Mouse (Mus musculus) intestine, embryonic 15.5 days (tissue): ENCODE data around the gene Camkmt. TPM values are rescaled to one million over a fixed set of nuclear protein-coding genes. Genes with fewer than 3 reads are reported as not detected.

ENCODE experiments used
- ATAC-seq: fragments of 200-750 bp; cut with Nextera tagmentation; 2 replicates; pipeline ENCODE4 v1.8.0; 2017; ENCODE audit warnings: moderate TSS enrichment, moderate library complexity
- H3K27ac ChIP-seq: fragments of 300-500 bp; sonication (generic); 2 replicates; pipeline ENCODE4 v1.5.1; 2015; ENCODE audit warnings: mild to moderate bottlenecking, inconsistent platforms
- H3K27me3 ChIP-seq: fragments of 300-500 bp; sonication (generic); replicated peaks from 2 replicates; pipeline ENCODE4 v1.6.1; 2015; ENCODE audit warnings: inconsistent platforms
- H3K36me3 ChIP-seq: fragments of 300-500 bp; sonication (generic); 2 replicates; pipeline ENCODE4 v1.6.1; 2015; ENCODE audit warnings: inconsistent platforms
- H3K4me1 ChIP-seq: fragments of 300-500 bp; sonication (generic); replicated peaks from 2 replicates; pipeline ENCODE4 v1.6.1; 2015; ENCODE audit warnings: inconsistent platforms
- H3K4me2 ChIP-seq: fragments of 300-500 bp; sonication (generic); replicated peaks from 2 replicates; pipeline ENCODE4 v1.6.1; 2015; ENCODE audit warnings: mild to moderate bottlenecking, inconsistent platforms
- H3K4me3 ChIP-seq: fragments of 300-500 bp; sonication (generic); replicated peaks from 2 replicates; pipeline ENCODE4 v1.5.1; 2015; ENCODE audit warnings: inconsistent platforms
- H3K9ac ChIP-seq: fragments of 300-500 bp; sonication (generic); 2 replicates; pipeline ENCODE4 v1.6.1; 2015; ENCODE audit warnings: inconsistent platforms
- H3K9me3 ChIP-seq: fragments of 300-500 bp; sonication (generic); 2 replicates; pipeline ENCODE4 v1.6.1; 2016; ENCODE audit warnings: inconsistent platforms
- WGBS: fragments of 180-500 bp; shearing (Covaris S2); methylation state at CpG from one replicate; pipeline ENCODE4 v1.1.7; 2015; 5-methylcytosine and 5-hydroxymethylcytosine counted together
- polyA plus RNA-seq: library from polyadenylated mRNA; unstranded; fragments of >200 nt; fragmentation: Nextera tagmentation; extraction: Ambion mirVana; gene quantifications from 2 replicates; pipeline ENCODE4 v1.2.1, GENCODE M21; 2015

The Camkmt gene
- polyA plus RNA-seq, 1 experiment from 2014 or later = 17.4 TPM

DNA sequence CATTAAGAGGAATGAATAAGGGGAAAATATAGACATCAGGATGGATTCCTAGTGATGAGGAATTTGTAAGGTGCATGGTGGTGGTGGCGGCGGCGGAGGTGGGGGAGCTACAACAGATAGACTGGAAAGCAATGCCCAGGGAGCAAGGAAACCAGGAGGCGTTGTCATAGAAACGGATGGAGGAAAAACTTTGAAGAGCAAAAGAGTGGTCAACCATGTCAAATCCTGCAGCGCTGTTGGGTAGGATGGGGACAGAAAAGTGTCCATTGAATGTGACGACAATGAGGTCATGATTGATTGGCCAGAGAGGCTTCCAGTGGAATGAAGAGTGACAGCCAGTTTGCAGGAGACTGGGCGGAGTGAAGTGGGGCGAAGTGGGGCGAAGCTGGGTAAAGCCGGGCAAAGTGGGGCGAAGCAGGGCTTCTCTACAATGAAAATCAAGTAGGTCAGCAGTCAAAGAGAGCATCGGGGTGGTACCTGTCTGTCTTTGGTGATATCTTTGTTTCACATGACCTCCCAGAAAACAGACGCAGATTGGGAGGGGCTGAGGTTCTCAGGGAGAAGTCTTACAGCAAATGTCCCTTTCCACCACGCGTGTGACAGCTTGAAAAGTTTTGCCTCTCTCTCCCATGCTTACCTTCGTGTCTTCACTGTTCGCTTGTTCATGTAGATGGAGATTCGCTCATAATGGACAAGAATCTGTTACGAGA, 181.3 kb downstream of the Camkmt start:
- ATAC-seq = no peak
- H3K36me3 ChIP-seq = no peaks in the 10 kb centered on the region
- H3K4me2 ChIP-seq = no peak overlapping the region
- no peaks in the 10 kb centered on the region for H3K4me1 ChIP-seq
- no peak overlapping the region for H3K9ac ChIP-seq
- H3K9me3 ChIP-seq = no peaks in the 10 kb centered on the region
- WGBS = 90% methylated on average over 20 of the region's 20 CpGs
- no peak overlapping the region for H3K4me3 ChIP-seq
- H3K27ac ChIP-seq = no peak overlapping the region
- no peaks in the 10 kb centered on the region for H3K27me3 ChIP-seq

DNA sequence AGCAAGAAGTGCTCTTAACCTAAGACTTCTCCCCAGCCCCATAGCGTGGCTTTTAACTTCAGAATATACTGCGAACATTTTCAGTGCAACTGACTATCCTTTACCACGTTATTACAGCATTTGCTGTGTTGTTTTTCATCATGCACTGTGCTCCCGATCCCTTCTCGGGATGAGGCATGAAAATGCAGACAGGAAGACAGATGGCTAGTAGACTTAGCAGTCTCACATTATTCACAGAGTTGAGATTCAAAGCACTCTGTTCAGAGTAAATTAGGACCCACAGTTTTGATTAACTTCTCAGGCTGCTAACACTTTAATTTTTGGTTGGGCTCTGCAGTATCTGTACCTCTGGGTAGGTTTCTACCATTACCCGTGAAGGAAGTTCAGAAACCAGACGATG, 189.4 kb downstream of the Camkmt start:
- no peak overlapping the region for H3K4me3 ChIP-seq
- H3K4me1 ChIP-seq = no peaks in the 10 kb centered on the region
- no peak overlapping the region for H3K4me2 ChIP-seq
- no peak overlapping the region for H3K27ac ChIP-seq
- WGBS = 77% methylated on average over 7 of the region's 7 CpGs
- H3K9ac ChIP-seq = no peak overlapping the region
- no peak for ATAC-seq
- H3K36me3 ChIP-seq = no peaks in the 10 kb centered on the region
- H3K9me3 ChIP-seq = no peaks in the 10 kb centered on the region
- no peaks in the 10 kb centered on the region for H3K27me3 ChIP-seq

DNA sequence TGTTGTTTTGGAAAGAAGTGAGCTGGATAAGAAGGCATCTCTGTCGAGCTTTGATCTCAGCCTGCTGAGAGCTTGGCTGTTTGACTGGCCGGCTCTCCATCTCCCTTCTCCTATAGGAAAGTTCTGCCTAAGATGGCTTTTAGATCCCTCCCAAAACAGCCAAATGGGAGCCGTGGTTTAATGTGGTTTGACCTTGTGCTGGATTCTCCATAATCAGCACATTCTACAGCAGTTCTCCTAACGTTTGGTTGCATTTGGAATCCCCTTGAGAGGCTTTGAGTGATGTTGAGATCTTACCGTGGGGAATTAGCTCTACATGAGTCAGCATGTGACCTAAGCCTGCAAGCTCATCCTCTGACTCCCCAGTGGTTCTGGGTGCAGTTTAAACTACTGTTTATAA, 192.1 kb downstream of the Camkmt start:
- H3K9me3 ChIP-seq = no peaks in the 10 kb centered on the region
- H3K4me3 ChIP-seq = no peak overlapping the region
- H3K4me2 ChIP-seq = no peak overlapping the region
- no peaks in the 10 kb centered on the region for H3K27me3 ChIP-seq
- no peaks in the 10 kb centered on the region for H3K4me1 ChIP-seq
- WGBS = 72% methylated on average over 5 of the region's 5 CpGs
- H3K27ac ChIP-seq = no peak overlapping the region
- no peak overlapping the region for H3K9ac ChIP-seq
- ATAC-seq = no peak
- H3K36me3 ChIP-seq = no peaks in the 10 kb centered on the region

DNA sequence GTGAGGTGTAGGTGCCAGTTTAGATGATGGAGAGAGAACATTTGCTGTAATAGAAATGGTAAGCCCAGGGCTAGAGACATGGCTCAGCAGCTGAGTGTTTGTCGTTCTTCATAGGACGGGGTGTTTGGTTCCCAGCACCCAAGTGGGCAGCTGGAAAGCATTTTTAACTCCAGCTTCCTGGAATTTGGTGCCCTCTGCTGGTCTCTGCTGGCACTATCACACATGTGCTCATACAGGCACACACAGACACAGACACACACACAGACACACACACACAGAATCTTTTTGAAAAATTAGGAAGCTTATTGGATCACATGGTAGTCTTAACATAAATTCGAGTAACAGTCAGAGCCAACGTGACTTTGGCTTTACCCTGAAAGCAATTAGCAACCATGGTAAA, 200.8 kb downstream of the Camkmt start:
- WGBS = 92% methylated on average over 4 of the region's 4 CpGs
- H3K4me3 ChIP-seq = no peak overlapping the region
- no peak overlapping the region for H3K27ac ChIP-seq
- no peak for ATAC-seq
- H3K36me3 ChIP-seq = no peaks in the 10 kb centered on the region
- H3K9me3 ChIP-seq = no peaks in the 10 kb centered on the region
- no peaks in the 10 kb centered on the region for H3K27me3 ChIP-seq
- no peak overlapping the region for H3K4me2 ChIP-seq
- H3K9ac ChIP-seq = no peak overlapping the region
- no peaks in the 10 kb centered on the region for H3K4me1 ChIP-seq

DNA sequence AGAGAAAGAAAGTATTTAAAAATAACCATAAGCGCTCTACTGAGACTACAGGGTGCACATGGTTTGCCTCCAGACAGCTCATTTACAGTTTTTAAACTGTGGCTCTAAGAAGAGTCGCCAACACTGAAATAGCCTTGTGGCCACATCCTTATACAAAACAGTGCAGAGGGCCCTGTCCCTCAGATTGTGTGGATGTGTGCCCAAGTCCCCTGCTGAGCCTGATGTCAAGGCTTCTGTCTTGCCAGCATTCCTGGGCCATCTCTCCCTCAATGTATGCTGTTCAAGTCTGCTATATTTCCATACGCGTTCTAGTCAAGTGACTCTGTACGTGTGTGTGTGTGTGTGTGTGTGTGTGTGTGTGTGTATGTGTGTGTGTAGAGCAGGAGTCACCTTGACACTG, 201.2 kb downstream of the Camkmt start:
- no peaks in the 10 kb centered on the region for H3K4me1 ChIP-seq
- no peak overlapping the region for H3K4me3 ChIP-seq
- WGBS = 94% methylated on average over 5 of the region's 5 CpGs
- ATAC-seq = no peak
- H3K27ac ChIP-seq = no peak overlapping the region
- H3K27me3 ChIP-seq = no peaks in the 10 kb centered on the region
- no peak overlapping the region for H3K9ac ChIP-seq
- H3K4me2 ChIP-seq = no peak overlapping the region
- no peaks in the 10 kb centered on the region for H3K36me3 ChIP-seq
- no peaks in the 10 kb centered on the region for H3K9me3 ChIP-seq

DNA sequence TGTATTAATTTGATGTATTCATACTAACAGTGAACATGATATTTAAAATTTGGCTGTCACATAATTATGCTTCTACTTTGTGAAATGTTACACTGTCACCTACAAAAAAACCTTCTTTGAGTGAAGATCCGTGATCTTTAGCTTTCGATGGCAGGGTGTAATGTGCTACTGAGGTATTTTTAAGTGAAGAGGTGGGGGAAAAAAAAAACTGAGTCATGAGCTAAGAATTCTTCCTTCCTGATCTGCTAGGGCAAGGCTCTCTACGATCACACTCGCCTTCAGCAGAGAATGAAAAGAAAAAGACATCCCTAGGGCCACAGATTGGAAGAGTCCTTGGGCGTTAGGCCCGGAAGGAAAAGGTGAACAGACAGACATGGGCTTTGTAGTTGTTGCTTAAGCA, 201.9 kb downstream of the Camkmt start:
- H3K4me2 ChIP-seq = no peak overlapping the region
- WGBS = 89% methylated on average over 6 of the region's 6 CpGs
- no peaks in the 10 kb centered on the region for H3K27me3 ChIP-seq
- ATAC-seq = no peak
- H3K4me3 ChIP-seq = no peak overlapping the region
- no peaks in the 10 kb centered on the region for H3K9me3 ChIP-seq
- H3K27ac ChIP-seq = no peak overlapping the region
- H3K36me3 ChIP-seq = no peaks in the 10 kb centered on the region
- H3K4me1 ChIP-seq = no peaks in the 10 kb centered on the region
- no peak overlapping the region for H3K9ac ChIP-seq

DNA sequence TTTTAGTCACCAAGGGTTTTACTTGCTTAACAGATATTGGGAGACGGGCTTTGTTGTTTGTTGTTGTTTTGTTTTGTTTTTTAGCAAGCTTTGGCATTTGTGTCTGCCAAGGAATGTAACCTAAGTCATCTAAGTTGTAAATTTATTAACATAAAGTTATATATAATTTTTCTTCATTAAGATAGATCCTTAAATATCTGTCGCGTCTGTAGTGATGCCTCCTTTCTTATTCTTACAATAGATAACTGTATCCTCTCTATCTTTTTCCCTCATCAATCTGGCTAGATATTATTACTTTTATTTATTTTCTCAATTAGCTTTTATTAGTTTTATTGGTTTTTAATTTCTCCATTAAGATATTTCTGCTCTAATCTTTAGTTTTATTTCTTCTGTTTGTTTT, 213.3 kb downstream of the Camkmt start:
- H3K36me3 ChIP-seq = no peaks in the 10 kb centered on the region
- no peak for ATAC-seq
- H3K9me3 ChIP-seq = no peaks in the 10 kb centered on the region
- no peak overlapping the region for H3K4me3 ChIP-seq
- H3K27ac ChIP-seq = no peak overlapping the region
- no peaks in the 10 kb centered on the region for H3K27me3 ChIP-seq
- WGBS = 97% methylated on average over 3 of the region's 3 CpGs
- no peak overlapping the region for H3K9ac ChIP-seq
- H3K4me1 ChIP-seq = no peaks in the 10 kb centered on the region
- H3K4me2 ChIP-seq = no peak overlapping the region

DNA sequence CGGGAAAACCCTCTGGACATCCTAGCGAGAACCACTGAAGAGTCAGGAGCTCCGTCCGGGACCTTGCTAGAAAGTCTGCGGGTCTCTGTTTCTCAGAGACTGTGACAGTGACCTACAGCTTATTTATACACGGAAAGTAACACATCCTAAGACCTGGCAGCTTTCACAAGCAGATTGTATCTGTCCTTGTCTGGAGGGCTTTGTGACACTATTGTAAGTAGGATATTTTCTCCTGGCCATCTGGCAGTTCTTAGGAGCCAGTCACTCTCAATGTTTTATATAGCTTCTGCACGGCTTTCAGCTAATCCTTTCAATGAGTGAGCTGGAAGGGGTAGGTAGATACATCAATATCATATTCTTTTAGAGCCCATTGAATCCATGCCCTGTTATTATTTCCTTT, 218.2 kb downstream of the Camkmt start:
- Histone ChIP-seq H3K9ac (no peak overlapping the region), H3K27ac (no peak overlapping the region), H3K36me3 (no peaks in the 10 kb centered on the region), H3K4me3 (no peak overlapping the region), H3K4me2 (no peak overlapping the region), H3K4me1 (no peaks in the 10 kb centered on the region), H3K9me3 (no peaks in the 10 kb centered on the region), H3K27me3 (no peaks in the 10 kb centered on the region)
- WGBS = 53% methylated on average over 7 of the region's 7 CpGs
- no peak for ATAC-seq

DNA sequence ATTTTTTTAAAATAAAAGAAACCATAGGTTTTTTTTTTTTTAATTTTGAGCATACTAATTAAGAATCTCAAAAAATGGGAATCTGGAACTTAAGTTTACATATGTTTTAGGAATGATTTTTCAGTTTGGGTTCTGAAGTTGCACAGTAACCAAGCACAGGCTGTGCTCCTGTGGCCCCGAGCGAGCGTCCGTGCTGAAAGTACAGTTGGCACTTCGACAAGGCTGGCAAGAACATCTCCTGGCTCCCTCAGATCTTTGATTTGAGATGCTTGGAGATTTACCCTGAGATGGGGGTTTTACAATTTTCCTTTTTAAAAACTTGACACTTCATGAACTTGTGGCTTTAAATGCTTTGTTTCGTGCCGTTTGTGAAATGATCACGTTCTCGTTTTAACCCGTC, 218.7 kb downstream of the Camkmt start:
- no peak overlapping the region for H3K4me2 ChIP-seq
- 87% methylated on average over 10 of the region's 10 CpGs for WGBS
- no peak overlapping the region for H3K27ac ChIP-seq
- no peaks in the 10 kb centered on the region for H3K36me3 ChIP-seq
- no peaks in the 10 kb centered on the region for H3K9me3 ChIP-seq
- H3K4me3 ChIP-seq = no peak overlapping the region
- no peak overlapping the region for H3K9ac ChIP-seq
- no peak for ATAC-seq
- H3K27me3 ChIP-seq = no peaks in the 10 kb centered on the region
- H3K4me1 ChIP-seq = no peaks in the 10 kb centered on the region

DNA sequence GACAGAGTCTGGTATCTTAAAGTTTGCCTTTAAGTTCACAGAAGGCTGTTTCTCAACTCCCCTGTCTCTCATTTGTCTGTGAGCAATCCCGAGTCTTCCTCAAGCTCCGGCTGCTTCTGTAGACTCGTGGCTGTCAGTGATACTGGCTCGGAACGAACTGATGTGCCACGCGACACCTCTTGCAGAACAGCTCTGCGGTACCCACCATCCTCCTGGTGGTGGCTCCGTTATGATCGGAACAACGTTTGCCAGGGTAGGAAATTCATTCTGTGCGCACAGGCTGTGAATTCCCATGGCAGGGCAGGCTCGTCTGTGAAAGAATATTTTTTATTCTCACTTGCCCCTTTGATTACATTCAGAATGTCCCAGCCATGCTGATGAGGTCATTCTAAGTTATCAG, 221.0 kb downstream of the Camkmt start:
- Histone ChIP-seq H3K27me3 (no peaks in the 10 kb centered on the region), H3K36me3 (no peaks in the 10 kb centered on the region), H3K9ac (no peak overlapping the region), H3K4me3 (no peak overlapping the region), H3K9me3 (no peaks in the 10 kb centered on the region), H3K4me1 (no peaks in the 10 kb centered on the region), H3K4me2 (no peak overlapping the region), H3K27ac (no peak overlapping the region)
- 81% methylated on average over 13 of the region's 13 CpGs for WGBS
- ATAC-seq = no peak

DNA sequence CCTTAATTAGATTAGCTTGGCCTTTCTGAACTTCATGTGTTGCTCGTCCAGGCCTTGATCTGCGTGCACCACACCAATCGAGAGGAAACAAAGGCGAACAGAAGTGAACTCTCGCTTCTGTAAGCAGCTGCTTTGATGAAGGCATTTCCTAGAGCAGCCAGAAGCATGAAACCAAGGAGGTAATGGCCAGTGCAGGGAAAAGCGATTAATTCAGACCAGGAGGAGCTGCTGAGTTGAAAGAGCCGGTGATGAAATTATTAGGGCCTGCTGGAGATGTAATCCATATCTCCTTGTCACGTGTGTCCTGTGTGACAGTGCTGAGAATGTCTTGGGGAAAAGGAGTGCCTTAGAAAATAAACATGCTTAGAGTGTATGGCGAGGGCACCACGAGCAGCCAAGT, 228.0 kb downstream of the Camkmt start:
- H3K4me1 ChIP-seq = no peaks in the 10 kb centered on the region
- H3K27me3 ChIP-seq = no peaks in the 10 kb centered on the region
- no peaks in the 10 kb centered on the region for H3K36me3 ChIP-seq
- H3K4me2 ChIP-seq = no peak overlapping the region
- no peak overlapping the region for H3K27ac ChIP-seq
- 82% methylated on average over 10 of the region's 10 CpGs for WGBS
- ATAC-seq = no peak
- no peak overlapping the region for H3K9ac ChIP-seq
- no peaks in the 10 kb centered on the region for H3K9me3 ChIP-seq
- H3K4me3 ChIP-seq = no peak overlapping the region

DNA sequence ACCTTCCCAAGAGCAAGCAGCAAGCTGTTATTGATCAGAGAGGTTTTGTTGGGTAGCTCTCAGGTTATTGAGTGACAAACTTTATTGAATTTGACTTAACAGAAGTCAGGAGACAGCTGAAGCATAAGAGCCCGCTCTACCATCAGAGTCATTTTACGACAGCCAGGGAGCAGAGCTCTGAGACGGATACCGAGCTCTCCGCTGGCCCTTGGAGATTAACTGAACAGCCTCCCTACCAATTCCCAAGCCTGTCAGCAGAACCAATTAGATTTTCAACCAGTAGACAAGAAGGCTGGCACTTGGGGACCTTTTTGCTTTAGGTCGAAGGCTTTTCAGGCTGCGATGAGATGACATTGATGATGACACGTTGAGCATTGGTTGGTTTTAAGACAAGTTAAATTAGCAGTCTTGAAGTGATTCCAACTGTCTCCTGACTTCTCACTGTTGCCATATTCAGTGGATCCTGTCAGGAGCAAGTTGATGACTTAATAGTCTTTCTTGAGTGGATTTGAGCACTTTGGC, 229.5 kb downstream of the Camkmt start:
- Histone ChIP-seq H3K4me1 (no peaks in the 10 kb centered on the region), H3K4me3 (no peak overlapping the region), H3K9ac (no peak overlapping the region), H3K27ac (no peak overlapping the region), H3K9me3 (no peaks in the 10 kb centered on the region), H3K36me3 (no peaks in the 10 kb centered on the region), H3K4me2 (no peak overlapping the region), H3K27me3 (no peaks in the 10 kb centered on the region)
- ATAC-seq = no peak
- 58% methylated on average over 8 of the region's 8 CpGs for WGBS

DNA sequence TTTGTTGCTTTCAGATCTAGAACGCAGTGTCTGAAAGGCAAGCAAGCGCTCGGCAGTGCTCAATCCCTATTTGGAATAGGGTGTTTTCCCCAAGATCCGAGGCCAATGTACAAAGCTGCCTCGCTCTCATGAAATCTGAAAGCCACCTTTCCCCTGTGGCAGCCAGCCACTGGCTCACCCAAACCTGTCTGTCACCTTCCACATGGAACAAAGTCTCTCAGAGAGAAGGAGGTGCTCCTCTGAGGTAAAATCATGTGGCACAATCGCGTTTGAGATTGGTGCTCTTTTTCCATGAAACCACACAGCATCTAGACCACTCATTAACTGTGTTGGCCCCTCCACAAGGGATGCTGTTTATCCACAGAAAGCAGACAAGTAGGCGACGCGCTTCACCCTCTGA, 238.5 kb downstream of the Camkmt start:
- no peak overlapping the region for H3K4me2 ChIP-seq
- no peak for ATAC-seq
- no peaks in the 10 kb centered on the region for H3K36me3 ChIP-seq
- WGBS = 88% methylated on average over 10 of the region's 10 CpGs
- no peak overlapping the region for H3K27ac ChIP-seq
- no peak overlapping the region for H3K9ac ChIP-seq
- H3K4me3 ChIP-seq = no peak overlapping the region
- H3K4me1 ChIP-seq = no peaks in the 10 kb centered on the region
- no peaks in the 10 kb centered on the region for H3K27me3 ChIP-seq
- H3K9me3 ChIP-seq = no peaks in the 10 kb centered on the region
